In the genomic region with DNA sequence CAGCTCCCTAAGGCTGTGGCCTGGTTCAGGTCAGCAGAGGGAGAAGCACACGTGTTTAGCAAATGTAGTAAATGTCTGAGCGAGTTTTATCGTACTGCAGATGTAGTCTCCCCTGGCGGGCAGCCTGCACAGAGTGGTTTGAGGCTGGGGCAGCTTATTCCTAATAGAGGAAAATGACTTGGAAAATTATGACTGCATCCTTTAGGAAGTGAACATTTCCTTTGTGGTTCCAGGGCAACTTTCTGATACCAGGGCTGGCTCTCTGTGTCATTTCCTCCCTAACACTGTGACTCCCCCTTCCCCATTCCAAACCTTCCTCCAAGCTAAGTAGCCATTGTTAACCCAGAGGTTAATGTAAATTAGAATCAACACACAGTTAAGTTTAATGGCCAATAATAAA, we compare ENCODE assay signal across 12 mouse cellular contexts.
DNase-seq lines count a peak whose midpoint lies in the region; ATAC-seq and TF ChIP-seq lines count a peak whose summit lies in the region.
"Had no signal": no experiment of that assay in that cellular context is flagged by ENCODE, and none has a peak within 500 bp of the region (broad histone marks: within the 10 kb centered on the region; RNA-seq: fewer than 3 reads in every experiment).

No protein-coding gene starts in this region.

- no peaks in the 10 kb centered on the region for H3K9me3 ChIP-seq in hindbrain, postnatal 0 days (ENCODE audit: low read length)
- no peaks in the 10 kb centered on the region for H3K9me3 ChIP-seq in hindbrain, embryonic 11.5 days (ENCODE audit: control insufficient read depth, low read length)
- H3K9me3 ChIP-seq in megakaryocyte, embryonic 14.5 days, result no peaks in the 10 kb centered on the region
- H3K9me3 ChIP-seq in heart, postnatal 0 days (replicated peaks; ENCODE audit: control insufficient read depth, low read length), result no peaks in the 10 kb centered on the region
- no peaks in the 10 kb centered on the region for H3K9me3 ChIP-seq in neural tube, embryonic 15.5 days (replicated peaks)
- H3K9me3 ChIP-seq: forebrain, embryonic 15.5 days had no signal

- no peak for TF ChIP-seq EP300 in heart, postnatal 0 days (IDR thresholded peaks at IDR 0.05; ENCODE audit: low read depth)

- TF ChIP-seq CTCF in hindbrain, postnatal 0 days (IDR thresholded peaks at IDR 0.05; ENCODE audit: low read depth), result no peak
- no peak for TF ChIP-seq CTCF in heart, postnatal 0 days (IDR thresholded peaks at IDR 0.05; ENCODE audit: low read depth)

- no peaks in the 10 kb centered on the region for H3K36me3 ChIP-seq in hindbrain, postnatal 0 days (ENCODE audit: insufficient read depth, low read length)
- H3K36me3 ChIP-seq in hindbrain, embryonic 11.5 days (ENCODE audit: control insufficient read depth, insufficient read depth, low read length), result no peaks in the 10 kb centered on the region
- peaks cover 27% of the 10 kb centered on the region for H3K36me3 ChIP-seq in megakaryocyte, embryonic 14.5 days (replicated peaks; ENCODE audit: low read length)
- no peaks in the 10 kb centered on the region for H3K36me3 ChIP-seq in heart, postnatal 0 days (replicated peaks; ENCODE audit: control insufficient read depth, insufficient read depth, low read length)
- H3K36me3 ChIP-seq in neural tube, embryonic 15.5 days, result no peaks in the 10 kb centered on the region
- H3K36me3 ChIP-seq: forebrain, embryonic 15.5 days had no signal

- H3K4me1 ChIP-seq in hindbrain, postnatal 0 days (ENCODE audit: insufficient read depth, low read length), result peaks cover 22% of the 10 kb centered on the region
- no peaks in the 10 kb centered on the region; the same call in 1 of the 2 replicates for H3K4me1 ChIP-seq in hindbrain, embryonic 11.5 days (replicated peaks; ENCODE audit: control insufficient read depth, insufficient read depth, low read length)
- H3K4me1 ChIP-seq in megakaryocyte, embryonic 14.5 days, result peaks cover 99% of the 10 kb centered on the region
- H3K4me1 ChIP-seq in heart, postnatal 0 days (ENCODE audit: control insufficient read depth, insufficient read depth), result peaks cover 85% of the 10 kb centered on the region
- H3K4me1 ChIP-seq in neural tube, embryonic 15.5 days, result peaks cover 92% of the 10 kb centered on the region

- ATAC-seq in hindbrain, postnatal 0 days, result no peak
- no peak for ATAC-seq in hindbrain, embryonic 11.5 days (ENCODE audit: low FRiP score)
- no peak for ATAC-seq in megakaryocyte, adult 5-6 weeks (ENCODE audit: poor library complexity, severe bottlenecking)
- ATAC-seq in heart, postnatal 0 days (ENCODE audit: insufficient read depth, low read depth), result no peak; the same call in 1 of the 2 replicates
- ATAC-seq in neural tube, embryonic 15.5 days (ENCODE audit: low FRiP score), result no peak
- no peak for ATAC-seq in erythroid progenitor cell, adult 5-6 weeks (replicated peaks; ENCODE audit: low FRiP score, poor library complexity, severe bottlenecking)
- ATAC-seq: intestine, postnatal 0 days had no signal

- WGBS in hindbrain, postnatal 0 days, result 54% methylated on average over 4 of the region's 4 CpGs
- WGBS in hindbrain, embryonic 11.5 days, result 73% methylated on average over 4 of the region's 4 CpGs
- WGBS in heart, postnatal 0 days, result 14% methylated on average over 4 of the region's 4 CpGs
- 40% methylated on average over 4 of the region's 4 CpGs for WGBS in neural tube, embryonic 15.5 days

- no peak overlapping the region for H3K4me3 ChIP-seq in hindbrain, postnatal 0 days (ENCODE audit: low read length)
- no peak overlapping the region for H3K4me3 ChIP-seq in hindbrain, embryonic 11.5 days (ENCODE audit: low read depth, low read length)
- peak overlapping the region; percentile 71 for H3K4me3 ChIP-seq in megakaryocyte, embryonic 14.5 days (replicated peaks)
- H3K4me3 ChIP-seq in heart, postnatal 0 days (ENCODE audit: low read depth, low read length), result no peak overlapping the region
- H3K4me3 ChIP-seq in neural tube, embryonic 15.5 days (replicated peaks), result no peak overlapping the region
- H3K4me3 ChIP-seq: forebrain, embryonic 15.5 days; myocyte had no signal

- no peak for DNase-seq in hindbrain, postnatal 0 days (ENCODE audit: low spot score)
- no peak for DNase-seq in hindbrain, embryonic 11.5 days (ENCODE audit: low spot score)
- DNase-seq in heart, postnatal 0 days (ENCODE audit: low spot score), result no peak
- DNase-seq: adrenal gland, postnatal 14 days; thymus, postnatal 14 days had no signal

- no peak overlapping the region for H3K27ac ChIP-seq in hindbrain, postnatal 0 days
- no peak overlapping the region for H3K27ac ChIP-seq in hindbrain, embryonic 11.5 days (ENCODE audit: low read depth, low read length)
- H3K27ac ChIP-seq in heart, postnatal 0 days (ENCODE audit: low read depth), result peak overlapping the region; percentile 80
- H3K27ac ChIP-seq in neural tube, embryonic 15.5 days (replicated peaks), result 0 out of 2 replicates have a peak overlapping the region, but pooled peaks have one; percentile 37
- H3K27ac ChIP-seq: forebrain, embryonic 15.5 days had no signal

- no peaks in the 10 kb centered on the region for H3K27me3 ChIP-seq in hindbrain, postnatal 0 days (ENCODE audit: insufficient read depth, low read length)
- no peaks in the 10 kb centered on the region for H3K27me3 ChIP-seq in hindbrain, embryonic 11.5 days (ENCODE audit: control insufficient read depth, insufficient read depth, low read length)
- no peaks in the 10 kb centered on the region for H3K27me3 ChIP-seq in megakaryocyte, embryonic 14.5 days (replicated peaks)
- no peaks in the 10 kb centered on the region for H3K27me3 ChIP-seq in heart, postnatal 0 days (ENCODE audit: control insufficient read depth, insufficient read depth, low read length)
- H3K27me3 ChIP-seq in neural tube, embryonic 15.5 days (replicated peaks), result no peaks in the 10 kb centered on the region
- H3K27me3 ChIP-seq: forebrain, embryonic 15.5 days had no signal

- no peak overlapping the region for H3K9ac ChIP-seq in hindbrain, postnatal 0 days (replicated peaks; ENCODE audit: low read length)
- no peak overlapping the region for H3K9ac ChIP-seq in hindbrain, embryonic 11.5 days (ENCODE audit: low read depth, low read length)
- 0 out of 2 replicates have a peak overlapping the region, but pooled peaks have one; percentile 9 for H3K9ac ChIP-seq in heart, postnatal 0 days (replicated peaks; ENCODE audit: low read depth, low read length)
- no peak overlapping the region for H3K9ac ChIP-seq in neural tube, embryonic 15.5 days (replicated peaks)
- H3K9ac ChIP-seq: forebrain, embryonic 15.5 days had no signal

- peak overlapping the region; percentile 26; the same call in 1 of the 2 replicates for H3K4me2 ChIP-seq in hindbrain, postnatal 0 days (ENCODE audit: low read depth, low read length)
- H3K4me2 ChIP-seq in hindbrain, embryonic 11.5 days (replicated peaks; ENCODE audit: low read depth, low read length), result no peak overlapping the region
- peak overlapping the region; percentile 48 for H3K4me2 ChIP-seq in heart, postnatal 0 days (ENCODE audit: low read depth, low read length)
- H3K4me2 ChIP-seq in neural tube, embryonic 15.5 days, result peak overlapping the region; percentile 85
- H3K4me2 ChIP-seq: forebrain, embryonic 15.5 days had no signal

Comparison
In these comparisons a context has a peak if more than half of its experiments do, and no peak if none do; other contexts are left out.
1. H3K27ac ChIP-seq: peak in heart, postnatal 0 days (single experiment) and neural tube, embryonic 15.5 days (single experiment); none in hindbrain, postnatal 0 days (single experiment) and hindbrain, embryonic 11.5 days (single experiment).